Mouse (Mus musculus): ENCODE results near the gene Mogs.

The Mogs gene

DNA sequence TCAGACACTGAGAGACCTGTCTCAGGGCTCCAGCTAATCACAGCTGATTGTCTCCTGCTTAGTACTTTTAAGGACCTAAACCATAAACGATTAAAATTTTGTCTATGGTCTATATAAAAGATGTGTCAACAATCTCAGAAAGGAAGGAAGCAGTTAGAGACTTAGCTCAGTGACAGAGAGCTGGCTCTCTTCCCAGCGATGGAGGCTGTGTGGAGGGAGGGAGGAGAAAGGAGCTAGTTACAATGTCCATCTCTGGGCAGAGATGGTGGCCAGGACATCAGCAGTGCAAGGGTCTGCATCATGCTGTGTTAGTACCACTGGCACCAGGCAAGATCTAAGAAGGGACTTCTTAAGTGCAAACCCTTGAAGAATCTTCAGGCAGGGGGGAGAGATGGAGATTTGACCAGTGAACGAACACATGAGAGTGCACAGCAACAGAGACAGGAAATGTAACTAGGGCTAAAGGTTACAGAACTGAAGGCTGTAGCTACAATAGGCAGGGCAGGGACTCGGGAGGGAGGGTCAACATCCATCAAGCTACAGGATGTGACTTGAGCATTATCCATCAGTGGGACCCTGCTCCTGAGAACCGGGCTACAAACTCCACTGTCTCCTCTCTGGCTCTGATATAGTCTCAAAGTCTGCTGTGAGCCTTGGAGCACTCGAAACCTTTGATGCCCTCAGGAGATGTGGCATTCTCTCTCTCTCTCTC lies 22.7 kb upstream of the Mogs start:
- intact Hi-C loops (cut with DNase I), result no loop called here

DNA sequence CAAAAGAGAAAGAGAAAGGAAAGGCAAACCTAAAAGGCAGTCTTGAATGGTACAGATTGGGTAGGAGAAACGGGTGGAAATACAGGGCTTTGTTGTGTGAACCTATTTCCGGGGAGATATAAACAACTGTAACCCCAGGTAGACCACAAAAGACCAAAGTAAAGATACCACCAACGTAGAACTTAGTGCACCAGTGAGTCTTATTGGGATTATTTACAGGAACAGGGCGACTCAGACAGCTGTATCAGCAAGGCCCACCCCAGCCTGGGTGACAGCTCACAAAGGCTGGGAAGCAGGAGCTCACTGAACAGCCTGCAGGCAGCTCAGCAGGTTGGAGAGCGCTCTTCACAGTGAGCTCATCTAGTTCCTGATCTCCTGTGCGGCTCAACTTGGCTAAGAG lies 19.3 kb upstream of the Mogs start:
- intact Hi-C loops (cut with DNase I), result no loop called here

- intact Hi-C loops (cut with DNase I), result no loop called here
These were observed 16.9 kb upstream of the Mogs start for GRCm38 (mm10) chr6:83098411-83098810.

- intact Hi-C loops (cut with DNase I), result loop anchor here (2.0 kb wide), 1 partner anchor 105 kb away; no protein-coding TSS in a partner anchor
These were observed 14.0 kb upstream of the Mogs start, which contains the start of the genes Ccdc142 and Gm42688 for GRCm38 (mm10) chr6:83101316-83101687. Ccdc142 (plus strand) TSS chr6:83101601. Gm42688 (plus strand) TSS chr6:83101617.

- intact Hi-C loops (cut with DNase I), result loop anchor here (2.0 kb wide), 1 partner anchor 105 kb away; no protein-coding TSS in a partner anchor
These were observed 13.4 kb upstream of the Mogs start for GRCm38 (mm10) chr6:83101688-83102556.

- intact Hi-C loops (cut with DNase I), result no loop called here
These were observed 12.1 kb upstream of the Mogs start for GRCm38 (mm10) chr6:83103130-83103650.

DNA sequence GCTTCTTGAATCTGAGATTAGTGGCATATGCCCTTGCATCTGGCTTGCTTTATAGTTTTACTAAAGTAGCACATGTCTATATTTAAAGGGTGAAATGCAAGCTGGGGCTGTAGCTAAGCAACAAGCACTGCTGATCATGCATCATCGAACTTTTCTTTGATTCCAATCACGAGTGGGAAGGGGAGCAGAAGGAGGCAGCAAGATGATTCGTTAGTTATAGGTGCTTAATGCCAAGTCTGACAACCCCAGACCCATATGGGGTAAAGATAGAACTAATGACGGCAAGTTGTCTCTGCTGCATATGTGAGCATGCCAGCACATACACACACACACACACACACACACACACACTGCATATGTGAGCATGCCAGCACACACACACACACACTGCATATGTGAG lies 11.1 kb upstream of the Mogs start:
- intact Hi-C loops (cut with DNase I), result no loop called here

- intact Hi-C loops (cut with DNase I), result no loop called here
These were observed 7.5 kb upstream of the Mogs start for GRCm38 (mm10) chr6:83107566-83108400.

GRCm38 (mm10) chr6:83108762-83109668 lies 6.3 kb upstream of the Mogs start, which contains the start of gene Mrpl53:
Mrpl53 (plus strand) TSS chr6:83109040.
- intact Hi-C loops (cut with DNase I), result no loop called here

- intact Hi-C loops (cut with DNase I), result loop anchor here (5.0 kb wide), 1 partner anchor 34 kb away; the partner anchor contains the start of gene Pcgf1
These were observed 3.7 kb upstream of the Mogs start for GRCm38 (mm10) chr6:83111510-83112136.

GRCm38 (mm10) chr6:83115682-83116372 lies 531 bp downstream of the Mogs start:
- intact Hi-C loops (cut with DNase I), result no loop called here

- intact Hi-C loops (cut with DNase I), result no loop called here
These were observed 1.3 kb downstream of the Mogs start for GRCm38 (mm10) chr6:83116373-83117164.

DNA sequence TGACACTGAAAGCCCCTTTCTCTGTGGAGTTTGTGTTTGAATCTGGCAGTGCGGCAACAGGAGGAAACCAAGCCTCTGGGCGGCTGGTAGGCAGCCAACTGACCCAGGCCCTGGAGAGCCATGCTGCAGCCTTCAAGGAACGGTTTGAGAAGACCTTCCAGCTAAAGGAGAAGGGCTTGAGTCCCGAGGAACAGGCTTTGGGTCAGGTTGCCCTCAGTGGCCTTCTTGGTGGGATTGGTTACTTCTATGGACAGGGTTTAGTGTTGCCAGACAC lies 1.8 kb downstream of the Mogs start:
- intact Hi-C loops (cut with DNase I), result no loop called here

DNA sequence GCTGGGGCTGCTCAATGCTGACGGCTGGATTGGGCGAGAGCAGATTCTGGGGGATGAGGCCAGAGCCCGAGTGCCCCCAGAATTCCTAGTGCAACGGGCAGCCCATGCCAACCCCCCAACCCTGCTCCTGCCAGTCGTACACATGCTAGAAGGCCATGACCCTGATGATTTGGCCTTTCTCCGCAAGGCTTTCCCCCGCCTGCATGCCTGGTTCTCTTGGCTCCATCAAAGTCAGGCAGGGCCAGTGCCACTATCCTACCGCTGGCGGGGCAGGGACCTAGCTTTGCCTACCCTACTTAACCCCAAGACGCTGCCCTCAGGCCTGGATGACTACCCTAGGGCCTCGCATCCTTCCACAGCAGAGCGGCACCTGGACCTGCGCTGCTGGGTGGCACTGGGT lies 2.3 kb downstream of the Mogs start:
- intact Hi-C loops (cut with DNase I), result no loop called here

- intact Hi-C loops (cut with DNase I), result no loop called here
These were observed 3.1 kb downstream of the Mogs start for GRCm38 (mm10) chr6:83118369-83118768.

DNA sequence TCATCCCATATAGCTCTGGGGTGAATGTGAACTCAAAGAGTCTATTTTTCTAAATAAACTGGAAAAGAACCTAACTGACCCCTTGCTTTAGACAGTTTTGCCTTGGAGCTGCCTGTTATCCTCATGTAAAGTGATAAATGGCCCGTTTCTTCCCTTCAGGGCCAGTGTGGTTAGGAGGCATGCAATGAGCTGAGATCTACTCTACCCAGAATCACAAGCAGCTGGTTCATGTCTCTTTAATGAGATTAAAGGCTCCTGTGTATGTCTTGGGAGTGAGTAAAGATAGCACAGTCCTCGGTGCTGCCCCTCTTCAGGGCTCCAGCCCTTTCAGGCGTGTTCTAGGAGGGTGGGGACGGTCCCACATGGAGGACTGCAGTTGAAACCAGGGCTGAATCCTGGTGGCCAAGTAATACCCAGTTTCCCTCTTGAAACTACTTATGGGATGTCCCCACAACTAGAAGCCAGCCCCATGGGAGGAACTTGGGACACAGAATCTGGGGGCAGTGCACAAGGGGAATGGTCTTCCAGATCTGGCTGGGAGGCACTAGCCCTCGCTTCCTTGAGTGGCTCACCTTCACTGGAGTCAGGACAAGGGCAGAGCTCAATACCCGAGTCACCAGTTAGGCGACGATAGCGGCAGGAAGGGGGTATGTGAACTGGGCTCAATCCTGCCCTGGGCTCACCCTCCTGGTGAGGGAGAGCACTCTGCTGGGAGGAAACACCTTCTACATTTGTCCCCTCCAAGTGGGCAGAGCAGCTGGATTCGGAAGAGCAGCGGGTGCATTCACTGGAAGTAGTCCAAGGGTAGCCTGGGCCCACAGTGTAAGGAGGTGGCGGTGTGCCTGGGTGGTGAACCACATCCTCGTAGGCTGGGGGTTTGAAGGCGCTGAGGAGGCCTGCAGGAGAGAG lies 3.8 kb downstream of the Mogs start:
- intact Hi-C loops (cut with DNase I), result no loop called here

- intact Hi-C loops (cut with DNase I), result loop anchor here (5.0 kb wide), 1 partner anchor 38 kb away; the partner anchor contains the start of genes 1700003E16Rik and Wdr54
These were observed 4.4 kb downstream of the Mogs start for GRCm38 (mm10) chr6:83119734-83120051.
